8 mouse cellular contexts compared by ENCODE assay signal in genomic region chr7:45277136-45277760, GRCm38 (mm10). TPM values are rescaled to one million over a fixed set of nuclear protein-coding genes. Genes with fewer than 3 reads are reported as not detected.
DNase-seq lines count a peak whose midpoint lies in the region; ATAC-seq lines count a peak whose summit lies in the region.

Slc6a21 (plus strand) TSS chr7:45277513.

- peaks cover 5% of the 10 kb centered on the region; the same call in 1 of the 2 replicates for H3K27me3 ChIP-seq in hindbrain, embryonic 12.5 days

- H3K27ac ChIP-seq in hindbrain, embryonic 12.5 days, result no peak within 1 kb of the TSS

- peak within 1 kb of the TSS; percentile 26 for H3K4me3 ChIP-seq in hindbrain, embryonic 12.5 days

- H3K9ac ChIP-seq in hindbrain, embryonic 12.5 days, result no peak within 1 kb of the TSS

- peak; percentile 38 for DNase-seq in Muller cell, postnatal 12 days (ENCODE audit: inconsistent ontology term)
- peak; percentile 72 for DNase-seq in cerebellum, adult 9-11 months
- DNase-seq in frontal cortex, postnatal 14 days (ENCODE audit: low spot score in 2 of 2), result peak; percentile 46 to 69
- DNase-seq in layer of hippocampus, postnatal 10 days (ENCODE audit: low spot score in 2 of 2), result peak; percentile 76 to 80
- peak; percentile 88 for DNase-seq in lung, postnatal 36 days
- DNase-seq in retina, postnatal 1 day, result peak; percentile 70
- peak; percentile 72 for DNase-seq in urinary bladder, adult 2 months (ENCODE audit: low spot score)

- H3K36me3 ChIP-seq in hindbrain, embryonic 12.5 days, result no peaks in the 10 kb centered on the region

- no peak for ATAC-seq in hindbrain, embryonic 12.5 days (ENCODE audit: low FRiP score)

- no peaks in the 10 kb centered on the region for H3K9me3 ChIP-seq in hindbrain, embryonic 12.5 days (replicated peaks)

- H3K4me1 ChIP-seq in hindbrain, embryonic 12.5 days, result peaks cover 2% of the 10 kb centered on the region; the same call in 1 of the 2 replicates

- WGBS in hindbrain, embryonic 12.5 days, result 7% methylated on average over 44 of the region's 44 CpGs

- peak within 1 kb of the TSS; percentile 50 for H3K4me2 ChIP-seq in hindbrain, embryonic 12.5 days (replicated peaks)

RNA-seq across cellular contexts. Expression of gene Slc6a21, which starts in this region (rescaled TPM):
- polyA plus RNA-seq in hindbrain, embryonic 12.5 days (2016; fragmentation: Nextera tagmentation; extraction: Ambion mirVana), result not detected in 2 replicates
- not detected for total RNA-seq in layer of hippocampus, postnatal 10 days (2021)
- not detected in 2 replicates for polyA plus RNA-seq in urinary bladder, adult 2 months (2012; rRNA removed)

Comparison
In these comparisons a context has a peak if more than half of its experiments do, and no peak if none do; other contexts are left out.
1. Peak in DNase-seq in layer of hippocampus, postnatal 10 days; RNA of the gene not detected or under 1 TPM.
2. Peak in DNase-seq in urinary bladder, adult 2 months; RNA of the gene not detected or under 1 TPM.
3. DNase-seq: peak in every context shown above with its lines; median percentile 88 in lung, postnatal 36 days; 78 in layer of hippocampus, postnatal 10 days; 72 in cerebellum, adult 9-11 months; 72 in urinary bladder, adult 2 months; 70 in retina, postnatal 1 day; 58 in frontal cortex, postnatal 14 days; 38 in Muller cell, postnatal 12 days.